Mouse (Mus musculus): Measurements from ENCODE around the gene Ccdc167. TPM values are rescaled to one million over a fixed set of nuclear protein-coding genes. Genes with fewer than 3 reads are reported as not detected.
A peak's percentile ranks its signal among the peaks of the same experiment; 100 is the strongest.

Ccdc167 gene
- 4.2 and 4.6 TPM in 2 replicates for polyA plus RNA-seq (2015; fragmentation: Nextera tagmentation; extraction: Ambion mirVana)

DNA sequence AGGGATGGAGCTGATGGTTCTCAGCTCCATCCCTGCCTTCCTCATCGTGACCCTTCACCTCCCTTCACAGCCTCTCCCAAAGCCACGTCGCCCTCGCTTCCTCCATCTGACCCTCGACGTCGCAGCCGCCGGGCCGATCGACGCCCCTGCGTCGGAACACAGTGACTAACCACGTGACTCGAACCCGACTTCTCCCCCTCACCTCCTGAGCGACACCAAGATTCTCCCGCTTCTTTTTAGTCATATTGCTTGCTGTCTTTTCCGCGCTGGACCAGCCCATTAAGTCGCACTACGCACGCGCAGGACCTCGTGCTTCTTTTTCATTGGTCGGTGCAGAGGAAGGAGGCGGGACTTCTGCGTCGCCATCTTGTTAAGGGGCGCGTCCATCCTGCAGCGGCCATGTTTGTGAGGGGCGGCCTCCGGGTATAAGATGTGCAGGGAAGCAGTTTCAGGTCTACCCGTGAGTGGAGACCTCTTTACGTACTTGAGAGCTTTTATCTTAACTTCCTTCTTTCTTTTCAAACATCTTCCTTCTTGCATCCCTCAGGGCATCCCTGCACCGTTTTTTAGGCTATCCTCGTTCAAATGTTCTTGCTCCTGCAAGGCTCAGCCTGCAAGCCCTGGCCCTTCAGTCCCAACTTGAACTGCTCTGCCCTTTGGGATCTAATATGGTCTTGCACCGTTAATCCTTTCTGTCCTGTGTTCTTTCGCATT is at the start of gene Ccdc167:
TSS of gene Ccdc167 (minus strand) at position 313 of the 714 bp plus-strand sequence.
- H3K27ac ChIP-seq (ENCODE audit: low read depth), result peak within 1 kb of the TSS; percentile 37; the same call in 1 of the 2 replicates
- H3K9me3 ChIP-seq (ENCODE audit: low read length), result no peaks in the 10 kb centered on the region
- no peaks in the 10 kb centered on the region for H3K27me3 ChIP-seq (ENCODE audit: insufficient read depth, low read length)
- ATAC-seq (peak; percentile 99), DNase-seq (peak; percentile 96)
- 6% methylated on average over 41 of the region's 41 CpGs for WGBS (ENCODE audit: insufficient replicate concordance)
- TF ChIP-seq CTCF (IDR thresholded peaks at IDR 0.05; ENCODE audit: low read depth) (no peak), EP300 (IDR thresholded peaks at IDR 0.05; ENCODE audit: low read depth) (no peak)
- H3K4me3 ChIP-seq (ENCODE audit: low read depth, low read length), result peak within 1 kb of the TSS; percentile 73
- H3K4me1 ChIP-seq (ENCODE audit: insufficient read depth), result peaks cover 13% of the 10 kb centered on the region
- no peaks in the 10 kb centered on the region for H3K36me3 ChIP-seq (replicated peaks; ENCODE audit: insufficient read depth, low read length)
- H3K4me2 ChIP-seq (ENCODE audit: low read depth, low read length), result peak within 1 kb of the TSS; percentile 91
- H3K9ac ChIP-seq (replicated peaks), result peak within 1 kb of the TSS; percentile 72

- Histone ChIP-seq H3K36me3 (replicated peaks; ENCODE audit: insufficient read depth, low read length) (no peaks in the 10 kb centered on the region), H3K9me3 (ENCODE audit: low read length) (no peaks in the 10 kb centered on the region), H3K4me3 (ENCODE audit: low read depth, low read length) (no peak overlapping the region), H3K27me3 (ENCODE audit: insufficient read depth, low read length) (no peaks in the 10 kb centered on the region), H3K27ac (ENCODE audit: low read depth) (no peak overlapping the region), H3K4me1 (ENCODE audit: insufficient read depth) (no peaks in the 10 kb centered on the region; the same call in 1 of the 2 replicates), H3K9ac (replicated peaks) (no peak overlapping the region), H3K4me2 (ENCODE audit: low read depth, low read length) (no peak overlapping the region)
- no peak for DNase-seq
- ATAC-seq, result no peak
- TF ChIP-seq CTCF (IDR thresholded peaks at IDR 0.05; ENCODE audit: low read depth), result no peak
- no peak for TF ChIP-seq EP300 (IDR thresholded peaks at IDR 0.05; ENCODE audit: low read depth)
- WGBS (ENCODE audit: insufficient replicate concordance), result 82% methylated on average over 9 of the region's 9 CpGs
Measured at GRCm38 (mm10) chr17:29765380-29765779, 48.5 kb upstream of the Ccdc167 start.

GRCm38 (mm10) chr17:29762551-29762950 is 45.7 kb upstream of the Ccdc167 start:
- Histone ChIP-seq H3K4me2 (ENCODE audit: low read depth, low read length) (no peak overlapping the region), H3K9me3 (ENCODE audit: low read length) (no peaks in the 10 kb centered on the region), H3K4me3 (ENCODE audit: low read depth, low read length) (no peak overlapping the region), H3K27me3 (ENCODE audit: insufficient read depth, low read length) (no peaks in the 10 kb centered on the region), H3K9ac (replicated peaks) (no peak overlapping the region), H3K36me3 (replicated peaks; ENCODE audit: insufficient read depth, low read length) (no peaks in the 10 kb centered on the region), H3K4me1 (ENCODE audit: insufficient read depth) (no peaks in the 10 kb centered on the region), H3K27ac (ENCODE audit: low read depth) (no peak overlapping the region)
- no peak for ATAC-seq
- peak; percentile 91 for TF ChIP-seq CTCF (IDR thresholded peaks at IDR 0.05; ENCODE audit: low read depth)
- TF ChIP-seq EP300 (IDR thresholded peaks at IDR 0.05; ENCODE audit: low read depth), result no peak
- DNase-seq, result peak; percentile 77
- WGBS (ENCODE audit: insufficient replicate concordance), result 66% methylated on average over 8 of the region's 8 CpGs

GRCm38 (mm10) chr17:29761938-29762337 is 45.1 kb upstream of the Ccdc167 start:
- Histone ChIP-seq H3K36me3 (replicated peaks; ENCODE audit: insufficient read depth, low read length) (no peaks in the 10 kb centered on the region), H3K27ac (ENCODE audit: low read depth) (no peak overlapping the region), H3K9ac (replicated peaks) (no peak overlapping the region), H3K4me3 (ENCODE audit: low read depth, low read length) (no peak overlapping the region), H3K9me3 (ENCODE audit: low read length) (no peaks in the 10 kb centered on the region), H3K4me1 (ENCODE audit: insufficient read depth) (no peaks in the 10 kb centered on the region), H3K27me3 (ENCODE audit: insufficient read depth, low read length) (no peaks in the 10 kb centered on the region), H3K4me2 (ENCODE audit: low read depth, low read length) (no peak overlapping the region)
- DNase-seq, result no peak
- TF ChIP-seq EP300 (IDR thresholded peaks at IDR 0.05; ENCODE audit: low read depth) (no peak), CTCF (IDR thresholded peaks at IDR 0.05; ENCODE audit: low read depth) (no peak)
- no peak for ATAC-seq
- whole genome bisulfite sequencing (ENCODE audit: insufficient replicate concordance), result 70% methylated on average over 9 of the region's 9 CpGs

DNA sequence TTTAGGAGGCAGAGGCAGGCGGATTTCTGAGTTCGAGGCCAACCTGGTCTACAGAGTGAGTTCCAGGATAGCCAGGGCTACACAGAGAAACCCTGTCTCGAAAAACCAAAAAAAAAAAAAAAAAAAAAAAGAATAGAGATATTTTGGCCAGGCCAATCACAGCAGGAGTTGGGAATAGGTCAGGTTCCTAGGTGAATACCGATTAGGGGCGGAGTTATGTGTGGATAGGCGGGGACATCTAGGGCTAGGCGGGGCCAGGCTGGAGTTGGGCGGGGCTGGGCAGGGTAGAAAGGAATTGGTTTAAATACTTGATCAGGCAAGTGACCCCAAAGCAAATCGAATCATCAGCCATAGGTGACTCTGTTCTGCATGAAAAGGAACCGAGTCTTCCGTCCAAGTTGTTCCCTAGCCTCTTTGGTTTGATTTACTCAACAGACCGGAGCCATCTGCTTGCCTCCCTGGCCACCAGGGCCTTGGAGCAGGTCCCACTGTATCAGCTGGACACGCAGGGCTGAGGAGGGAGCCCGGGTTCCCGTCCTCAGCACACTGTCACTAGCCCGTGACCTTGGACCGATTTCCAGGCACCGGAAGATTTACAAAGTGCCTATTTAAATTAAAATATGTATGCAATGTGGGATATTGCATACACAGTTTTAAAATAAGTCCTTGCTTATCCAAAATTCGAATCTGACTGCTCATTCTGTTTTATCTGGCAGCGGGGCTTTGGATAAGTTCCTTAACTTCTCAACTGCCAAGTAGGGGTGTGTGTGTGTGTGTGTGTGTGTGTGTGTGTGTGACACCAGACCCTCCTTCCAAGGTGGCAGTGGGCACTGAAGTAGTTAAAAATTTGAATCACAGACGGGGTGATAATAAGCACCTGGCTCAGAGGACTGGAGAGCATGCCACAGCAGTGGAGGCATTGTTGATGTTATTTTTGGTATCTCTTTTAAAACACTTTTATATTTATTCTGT is 43.8 kb upstream of the Ccdc167 start:
- Histone ChIP-seq H3K4me1 (ENCODE audit: insufficient read depth) (no peaks in the 10 kb centered on the region), H3K9me3 (ENCODE audit: low read length) (no peaks in the 10 kb centered on the region), H3K27me3 (ENCODE audit: insufficient read depth, low read length) (no peaks in the 10 kb centered on the region), H3K9ac (replicated peaks) (no peak overlapping the region), H3K36me3 (replicated peaks; ENCODE audit: insufficient read depth, low read length) (no peaks in the 10 kb centered on the region), H3K4me2 (ENCODE audit: low read depth, low read length) (no peak overlapping the region), H3K27ac (ENCODE audit: low read depth) (no peak overlapping the region), H3K4me3 (ENCODE audit: low read depth, low read length) (no peak overlapping the region)
- ATAC-seq (no peak), DNase-seq (no peak)
- WGBS (ENCODE audit: insufficient replicate concordance), result 74% methylated on average over 19 of the region's 21 CpGs
- no peak for TF ChIP-seq EP300 (IDR thresholded peaks at IDR 0.05; ENCODE audit: low read depth)
- no peak for TF ChIP-seq CTCF (IDR thresholded peaks at IDR 0.05; ENCODE audit: low read depth)

GRCm38 (mm10) chr17:29759963-29760362 is 43.1 kb upstream of the Ccdc167 start:
- no peak overlapping the region for H3K9ac ChIP-seq (replicated peaks)
- no peak overlapping the region for H3K4me2 ChIP-seq (ENCODE audit: low read depth, low read length)
- WGBS (ENCODE audit: insufficient replicate concordance), result 82% methylated on average over 19 of the region's 19 CpGs

More at GRCm38 (mm10) chr17:29759963-29760362, 43.1 kb upstream of the Ccdc167 start:
- no peak overlapping the region for H3K4me3 ChIP-seq (ENCODE audit: low read depth, low read length)
- ATAC-seq (no peak), DNase-seq (no peak)
- no peak overlapping the region for H3K27ac ChIP-seq (ENCODE audit: low read depth)
- no peak for TF ChIP-seq CTCF (IDR thresholded peaks at IDR 0.05; ENCODE audit: low read depth)
- no peak for TF ChIP-seq EP300 (IDR thresholded peaks at IDR 0.05; ENCODE audit: low read depth)
- H3K9me3 ChIP-seq (ENCODE audit: low read length), result no peaks in the 10 kb centered on the region
- H3K36me3 ChIP-seq (replicated peaks; ENCODE audit: insufficient read depth, low read length), result no peaks in the 10 kb centered on the region
- no peaks in the 10 kb centered on the region for H3K4me1 ChIP-seq (ENCODE audit: insufficient read depth)
- H3K27me3 ChIP-seq (ENCODE audit: insufficient read depth, low read length), result no peaks in the 10 kb centered on the region

All from liver, postnatal 0 days (tissue).